ENCODE assay signal across 21 mouse cellular contexts in the genomic region with DNA sequence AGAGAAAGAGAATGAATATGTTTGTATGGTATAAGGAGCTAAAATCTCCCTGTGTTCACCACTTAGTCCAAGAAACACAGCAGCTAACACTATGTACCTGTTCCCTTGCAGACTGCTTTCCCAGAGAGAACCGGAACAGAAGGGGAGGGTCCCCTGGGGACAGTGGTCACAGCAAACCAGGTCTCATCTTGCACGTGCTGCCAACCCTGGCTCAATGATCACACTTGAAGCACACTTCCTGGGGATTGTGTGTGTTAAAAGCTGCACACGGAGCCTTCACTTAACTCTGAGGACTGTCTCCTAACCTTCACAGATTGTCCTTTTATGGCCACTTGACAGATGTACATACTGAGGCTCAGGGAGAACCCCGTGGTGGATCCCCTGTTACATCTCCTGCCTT.
DNase-seq lines count a peak whose midpoint lies in the region; ATAC-seq and TF ChIP-seq lines count a peak whose summit lies in the region.
"Had no signal": no experiment of that assay in that cellular context is flagged by ENCODE, and none has a peak within 500 bp of the region (broad histone marks: within the 10 kb centered on the region; RNA-seq: fewer than 3 reads in every experiment).

No protein-coding gene starts in this region.

- H3K27me3 ChIP-seq in heart, postnatal 0 days (ENCODE audit: control insufficient read depth, insufficient read depth, low read length) = no peaks in the 10 kb centered on the region
- H3K27me3 ChIP-seq in heart, embryonic 10.5 days (ENCODE audit: insufficient read depth, poor library complexity, severe bottlenecking) = peaks cover 13% of the 10 kb centered on the region
- no peaks in the 10 kb centered on the region for H3K27me3 ChIP-seq in lung, embryonic 15.5 days
- H3K27me3 ChIP-seq in embryonic facial prominence, embryonic 10.5 days (replicated peaks; ENCODE audit: low read depth, poor library complexity, severe bottlenecking) = peaks cover 74% of the 10 kb centered on the region
- H3K27me3 ChIP-seq: embryonic facial prominence, embryonic 13.5 days; heart, embryonic 13.5 days had no signal

- H3K4me2 ChIP-seq in heart, postnatal 0 days (ENCODE audit: low read depth, low read length) = no peak overlapping the region
- H3K4me2 ChIP-seq in lung, embryonic 15.5 days = no peak overlapping the region
- H3K4me2 ChIP-seq: embryonic facial prominence, embryonic 13.5 days; forebrain, embryonic 12.5 days; heart, embryonic 13.5 days; hindbrain, embryonic 12.5 days had no signal

- 59% methylated on average over 4 of the region's 4 CpGs for WGBS in heart, postnatal 0 days
- WGBS in heart, embryonic 10.5 days = 55% methylated on average over 4 of the region's 4 CpGs
- 56% methylated on average over 4 of the region's 4 CpGs for WGBS in lung, embryonic 15.5 days
- WGBS in embryonic facial prominence, embryonic 10.5 days = 66% methylated on average over 4 of the region's 4 CpGs

- H3K9ac ChIP-seq in heart, postnatal 0 days (replicated peaks; ENCODE audit: low read depth, low read length) = no peak overlapping the region
- H3K9ac ChIP-seq in lung, embryonic 15.5 days = no peak overlapping the region
- H3K9ac ChIP-seq: embryonic facial prominence, embryonic 13.5 days; forebrain, embryonic 12.5 days; hindbrain, embryonic 12.5 days had no signal

- no peaks in the 10 kb centered on the region for H3K9me3 ChIP-seq in heart, postnatal 0 days (replicated peaks; ENCODE audit: control insufficient read depth, low read length)
- no peaks in the 10 kb centered on the region for H3K9me3 ChIP-seq in heart, embryonic 10.5 days
- no peaks in the 10 kb centered on the region for H3K9me3 ChIP-seq in lung, embryonic 15.5 days
- no peaks in the 10 kb centered on the region for H3K9me3 ChIP-seq in embryonic facial prominence, embryonic 10.5 days
- H3K9me3 ChIP-seq: embryonic facial prominence, embryonic 13.5 days; forebrain, embryonic 12.5 days; heart, embryonic 13.5 days; hindbrain, embryonic 12.5 days had no signal

- no peak for ATAC-seq in heart, postnatal 0 days (ENCODE audit: insufficient read depth, low read depth)
- ATAC-seq in lung, embryonic 15.5 days (ENCODE audit: borderline replicate concordance, extremely low read depth, low FRiP score, low TSS enrichment) = no peak
- ATAC-seq: CD4-positive, CD25-positive, alpha-beta regulatory T cell, adult 4 months; forebrain, embryonic 16.5 days; hindbrain, embryonic 16.5 days; inflammation-experienced regulatory T-cells, adult 6 months had no signal

- H3K27ac ChIP-seq in heart, postnatal 0 days (ENCODE audit: low read depth) = peak overlapping the region; percentile 5; the same call in 1 of the 2 replicates
- no peak overlapping the region for H3K27ac ChIP-seq in heart, embryonic 10.5 days
- peak overlapping the region; percentile 29; the same call in 1 of the 2 replicates for H3K27ac ChIP-seq in lung, embryonic 15.5 days
- 0 out of 2 replicates have a peak overlapping the region, but pooled peaks have one; percentile 35 for H3K27ac ChIP-seq in embryonic facial prominence, embryonic 10.5 days (replicated peaks)
- H3K27ac ChIP-seq: embryonic facial prominence, embryonic 13.5 days; forebrain, embryonic 12.5 days; heart, embryonic 13.5 days; hindbrain, embryonic 12.5 days had no signal

- no peak overlapping the region for H3K4me3 ChIP-seq in heart, postnatal 0 days (ENCODE audit: low read depth, low read length)
- H3K4me3 ChIP-seq in heart, embryonic 10.5 days = no peak overlapping the region
- H3K4me3 ChIP-seq in lung, embryonic 15.5 days = no peak overlapping the region
- H3K4me3 ChIP-seq in embryonic facial prominence, embryonic 10.5 days = no peak overlapping the region
- H3K4me3 ChIP-seq: embryonic facial prominence, embryonic 13.5 days; forebrain, embryonic 12.5 days; heart, embryonic 13.5 days; hindbrain, embryonic 12.5 days had no signal

- no peak for TF ChIP-seq EP300 in heart, postnatal 0 days (IDR thresholded peaks at IDR 0.05; ENCODE audit: low read depth)

- no peaks in the 10 kb centered on the region for H3K4me1 ChIP-seq in heart, postnatal 0 days (ENCODE audit: control insufficient read depth, insufficient read depth)
- peaks cover 25% of the 10 kb centered on the region for H3K4me1 ChIP-seq in heart, embryonic 10.5 days
- 0 out of 2 replicates have a peak, but pooled peaks cover 3% of the 10 kb centered on the region for H3K4me1 ChIP-seq in lung, embryonic 15.5 days
- H3K4me1 ChIP-seq in embryonic facial prominence, embryonic 10.5 days = peaks cover 33% of the 10 kb centered on the region
- H3K4me1 ChIP-seq: forebrain, embryonic 12.5 days; hindbrain, embryonic 12.5 days had no signal

- DNase-seq in heart, postnatal 0 days (ENCODE audit: low spot score) = no peak
- no peak for DNase-seq in heart, embryonic 10.5 days (ENCODE audit: low spot score)
- no peak for DNase-seq in lung, postnatal 25 days (ENCODE audit: low spot score)
- DNase-seq in B cell, adult 2 months = peak; percentile 7 to 19
- DNase-seq in embryonic facial prominence, embryonic 10.5 days (ENCODE audit: low spot score) = no peak
- no peak for DNase-seq in retina, postnatal 1 day
- DNase-seq: adrenal gland, postnatal 10 days; cerebellum, adult 11-12 months; cerebellum, adult 9-10 months; cerebellum, postnatal 25 days; gastrocnemius, postnatal 14 days; heart, postnatal 36 days had no signal

- no peaks in the 10 kb centered on the region for H3K36me3 ChIP-seq in heart, postnatal 0 days (replicated peaks; ENCODE audit: control insufficient read depth, insufficient read depth, low read length)
- no peaks in the 10 kb centered on the region for H3K36me3 ChIP-seq in heart, embryonic 10.5 days
- H3K36me3 ChIP-seq in lung, embryonic 15.5 days = no peaks in the 10 kb centered on the region
- no peaks in the 10 kb centered on the region for H3K36me3 ChIP-seq in embryonic facial prominence, embryonic 10.5 days (replicated peaks)
- H3K36me3 ChIP-seq: embryonic facial prominence, embryonic 13.5 days; forebrain, embryonic 12.5 days; heart, embryonic 13.5 days; hindbrain, embryonic 12.5 days had no signal

- TF ChIP-seq CTCF in heart, postnatal 0 days (IDR thresholded peaks at IDR 0.05; ENCODE audit: low read depth) = no peak

Comparison
In these comparisons a context has a peak if more than half of its experiments do, and no peak if none do; other contexts are left out.
1. DNase-seq: peak in B cell, adult 2 months (2 of 2); none in heart, postnatal 0 days (single experiment), heart, embryonic 10.5 days (single experiment), lung, postnatal 25 days (single experiment), embryonic facial prominence, embryonic 10.5 days (single experiment) and retina, postnatal 1 day (single experiment).